Mouse (Mus musculus) liver, embryonic 16.5 days (tissue): ENCODE data around the gene Nlrc4. TPM values are rescaled to one million over a fixed set of nuclear protein-coding genes. Genes with fewer than 3 reads are reported as not detected.

Experiments used
- ATAC-seq: fragments of 200-750 bp; cut with Nextera tagmentation; 2 replicates; pipeline ENCODE4 v1.8.0; 2017; ENCODE audit warnings: low read depth, mild to moderate bottlenecking, moderate number of reproducible peaks, moderate library complexity
- H3K27ac ChIP-seq: fragments of 300-500 bp; sonication (generic); 2 replicates; pipeline ENCODE4 v1.5.1; 2014; ENCODE audit warnings: mild to moderate bottlenecking, low read length
- H3K27me3 ChIP-seq: fragments of 300-500 bp; sonication (generic); 2 replicates; pipeline ENCODE4 v1.6.1; 2014; ENCODE audit warnings: low read depth, low read length, mixed read lengths; ENCODE audit not compliant: control insufficient read depth, insufficient read depth
- H3K36me3 ChIP-seq: fragments of 300-500 bp; sonication (generic); 2 replicates; pipeline ENCODE4 v1.6.1; 2014; ENCODE audit warnings: mild to moderate bottlenecking; ENCODE audit not compliant: control insufficient read depth, insufficient read depth
- H3K4me1 ChIP-seq: fragments of 300-500 bp; sonication (generic); 2 replicates; pipeline ENCODE4 v1.6.1; 2014; ENCODE audit warnings: low read depth, low read length, mixed read lengths; ENCODE audit not compliant: control insufficient read depth
- H3K4me2 ChIP-seq: fragments of 300-500 bp; sonication (generic); 2 replicates; pipeline ENCODE4 v1.6.1; 2014; ENCODE audit warnings: low read depth, low read length, mixed read lengths
- H3K4me3 ChIP-seq: fragments of 300-500 bp; sonication (generic); 2 replicates; pipeline ENCODE4 v1.5.1; 2014; ENCODE audit warnings: low read depth, mild to moderate bottlenecking, low read length
- H3K9ac ChIP-seq: fragments of 300-500 bp; sonication (generic); 2 replicates; pipeline ENCODE4 v1.6.1; 2014; ENCODE audit warnings: low read depth, low read length
- H3K9me3 ChIP-seq: fragments of 300-500 bp; sonication (generic); replicated peaks from 2 replicates; pipeline ENCODE4 v1.6.1; 2016; ENCODE audit warnings: low read length; ENCODE audit not compliant: control insufficient read depth
- WGBS: fragments of 180-500 bp; shearing (Covaris S2); extraction: QIAGEN DNeasy Blood & Tissue Kit; methylation state at CpG from one replicate; pipeline ENCODE4 v1.1.7; 2014; ENCODE audit not compliant: insufficient replicate concordance; 5-methylcytosine and 5-hydroxymethylcytosine counted together
- polyA plus RNA-seq: library from polyadenylated mRNA; unstranded; fragments of >200 nt; fragmentation: Nextera tagmentation; extraction: Ambion mirVana; gene quantifications from 2 replicates; pipeline ENCODE4 v1.2.1, GENCODE M21; 2015

Nlrc4 gene
- polyA plus RNA-seq, 1 experiment from 2014 or later, result 0.44 TPM

- peak overlapping the region; percentile 76 for H3K27ac ChIP-seq
- H3K27me3 ChIP-seq, result no peaks in the 10 kb centered on the region
- H3K4me1 ChIP-seq, result peaks cover 12% of the 10 kb centered on the region
- peak; percentile 3; the same call in 1 of the 2 replicates for ATAC-seq
- H3K4me2 ChIP-seq, result peak overlapping the region; percentile 91
- H3K9me3 ChIP-seq, result no peaks in the 10 kb centered on the region
- no peaks in the 10 kb centered on the region for H3K36me3 ChIP-seq
- 19% methylated on average over 16 of the region's 16 CpGs for WGBS
- peak overlapping the region; percentile 56 for H3K9ac ChIP-seq
- peak overlapping the region; percentile 97 for H3K4me3 ChIP-seq
These were observed 64.1 kb downstream of the Nlrc4 start for GRCm38 (mm10) chr17:74394855-74395254.

GRCm38 (mm10) chr17:74394381-74394780 lies 64.6 kb downstream of the Nlrc4 start:
- Histone ChIP-seq H3K4me3 (peak overlapping the region; percentile 97; the same call in 1 of the 2 replicates), H3K27ac (no peak overlapping the region), H3K9me3 (no peaks in the 10 kb centered on the region), H3K4me1 (peaks cover 12% of the 10 kb centered on the region), H3K9ac (peak overlapping the region; percentile 56; the same call in 1 of the 2 replicates), H3K27me3 (no peaks in the 10 kb centered on the region), H3K36me3 (no peaks in the 10 kb centered on the region), H3K4me2 (peak overlapping the region; percentile 91)
- ATAC-seq, result no peak
- WGBS, result 66% methylated on average over 2 of the region's 2 CpGs

GRCm38 (mm10) chr17:74389847-74390246 lies 69.1 kb downstream of the Nlrc4 start:
- Histone ChIP-seq H3K9ac (no peak overlapping the region), H3K36me3 (peaks cover 3% of the 10 kb centered on the region; the same call in 1 of the 2 replicates), H3K4me2 (no peak overlapping the region), H3K9me3 (no peaks in the 10 kb centered on the region), H3K27ac (no peak overlapping the region), H3K4me1 (peaks cover 4% of the 10 kb centered on the region; the same call in 1 of the 2 replicates), H3K4me3 (no peak overlapping the region), H3K27me3 (no peaks in the 10 kb centered on the region)
- ATAC-seq, result no peak
- 80% methylated on average over 3 of the region's 3 CpGs for WGBS

- Histone ChIP-seq H3K9me3 (no peaks in the 10 kb centered on the region), H3K36me3 (peaks cover 7% of the 10 kb centered on the region), H3K27ac (no peak overlapping the region), H3K4me1 (no peaks in the 10 kb centered on the region), H3K4me2 (no peak overlapping the region), H3K27me3 (no peaks in the 10 kb centered on the region), H3K4me3 (no peak overlapping the region), H3K9ac (no peak overlapping the region)
- no peak for ATAC-seq
These were observed 72.3 kb downstream of the Nlrc4 start for GRCm38 (mm10) chr17:74386657-74387056.

- no peaks in the 10 kb centered on the region for H3K27me3 ChIP-seq
- no peaks in the 10 kb centered on the region for H3K9me3 ChIP-seq
- no peak overlapping the region for H3K27ac ChIP-seq
- no peaks in the 10 kb centered on the region for H3K4me1 ChIP-seq
- WGBS, result 82% methylated on average over 1 of the region's 1 CpGs
- H3K9ac ChIP-seq, result no peak overlapping the region
- peaks cover 22% of the 10 kb centered on the region for H3K36me3 ChIP-seq
- H3K4me3 ChIP-seq, result no peak overlapping the region
- no peak for ATAC-seq
- H3K4me2 ChIP-seq, result no peak overlapping the region
These were observed 82.0 kb downstream of the Nlrc4 start for GRCm38 (mm10) chr17:74376916-74377315.

Other genes starting within 250 kb of the Nlrc4 start
- gene Memo1, start 163.6 kb downstream of the Nlrc4 start, polyA plus RNA-seq, result 82.5 and 86.5 TPM in 2 replicates
- 91.7 and 107 TPM in 2 replicates for gene Dpy30, start 135.2 kb downstream of the Nlrc4 start, polyA plus RNA-seq
- 4.2 and 4.3 TPM in 2 replicates for gene Spast, start 120.2 kb downstream of the Nlrc4 start, polyA plus RNA-seq
- 16.3 and 16.6 TPM in 2 replicates for gene Slc30a6, start 63.5 kb downstream of the Nlrc4 start, polyA plus RNA-seq
- 72.0 and 72.5 TPM in 2 replicates for gene Yipf4, start 30.4 kb upstream of the Nlrc4 start, polyA plus RNA-seq
- 24.4 and 28.5 TPM in 2 replicates for gene Birc6, start 69.2 kb upstream of the Nlrc4 start, polyA plus RNA-seq